Mouse (Mus musculus): ENCODE results near the gene Relb. TPM values are rescaled to one million over a fixed set of nuclear protein-coding genes. Genes with fewer than 3 reads are reported as not detected.

Relb gene
- polyA plus RNA-seq, 1 experiment, result 22.5 TPM

Other genes with a start within 250 kb of the Relb start
- gene Ercc2, start 247.4 kb downstream of the Relb start, polyA plus RNA-seq (2012; rRNA removed), result 23.8 and 24.5 TPM in 2 replicates
- 6.5 and 7.9 TPM in 2 replicates for gene Klc3, start 225.3 kb downstream of the Relb start, polyA plus RNA-seq (2012; rRNA removed)
- gene Ckm, start 224.7 kb downstream of the Relb start, polyA plus RNA-seq (2012; rRNA removed), result 417 and 477 TPM in 2 replicates
- gene Mark4, start 170.6 kb downstream of the Relb start, polyA plus RNA-seq (2012; rRNA removed), result 13.3 and 19.4 TPM in 2 replicates
- 8.4 and 10.2 TPM in 2 replicates for gene Exoc3l2, start 166.1 kb downstream of the Relb start, polyA plus RNA-seq (2012; rRNA removed)
- 6.6 and 7.4 TPM in 2 replicates for gene Bloc1s3, start 121.1 kb downstream of the Relb start, polyA plus RNA-seq (2012; rRNA removed)
- gene Trappc6a, start 121.0 kb downstream of the Relb start, polyA plus RNA-seq (2012; rRNA removed), result 58.7 and 77.3 TPM in 2 replicates
- gene Nkpd1, start 111.6 kb downstream of the Relb start, polyA plus RNA-seq (2012; rRNA removed), result 1.5 and 1.6 TPM in 2 replicates
- 61.4 and 64.8 TPM in 2 replicates for gene Ppp1r37, start 66.4 kb downstream of the Relb start, polyA plus RNA-seq (2012; rRNA removed)
- gene Zfp296, start 52.2 kb downstream of the Relb start, polyA plus RNA-seq (2012; rRNA removed), result 6.2 and 7.0 TPM in 2 replicates
- gene Gemin7, start 51.8 kb downstream of the Relb start, polyA plus RNA-seq (2012; rRNA removed), result 69.0 TPM in 2 replicates
- 68.9 and 76.5 TPM in 2 replicates for gene Clasrp, start 25.0 kb downstream of the Relb start, polyA plus RNA-seq (2012; rRNA removed)
- gene Clptm1, start 35.6 kb upstream of the Relb start, polyA plus RNA-seq (2012; rRNA removed), result 54.8 and 64.2 TPM in 2 replicates
- 0.86 and 1.1 TPM in 2 replicates for gene Apoc2, start 48.5 kb upstream of the Relb start, polyA plus RNA-seq (2012; rRNA removed)
- gene Gm44805, start 52.0 kb upstream of the Relb start, polyA plus RNA-seq (2012; rRNA removed), result not detected in 2 replicates
- gene Apoc4, start 52.0 kb upstream of the Relb start, polyA plus RNA-seq (2012; rRNA removed), result 0.19 and 0.28 TPM in 2 replicates
- 54.0 and 72.3 TPM in 2 replicates for gene Apoc1, start 63.2 kb upstream of the Relb start, polyA plus RNA-seq (2012; rRNA removed)
- 1,139 and 1,516 TPM in 2 replicates for gene Apoe, start 69.8 kb upstream of the Relb start, polyA plus RNA-seq (2012; rRNA removed)
- gene Tomm40, start 86.0 kb upstream of the Relb start, polyA plus RNA-seq (2012; rRNA removed), result 50.6 and 62.6 TPM in 2 replicates
- gene Nectin2, start 121.0 kb upstream of the Relb start, polyA plus RNA-seq (2012; rRNA removed), result 37.9 and 38.6 TPM in 2 replicates
- 171 and 177 TPM in 2 replicates for gene Bcam, start 141.6 kb upstream of the Relb start, polyA plus RNA-seq (2012; rRNA removed)
- 25.6 and 37.5 TPM in 2 replicates for gene Cblc, start 167.4 kb upstream of the Relb start, polyA plus RNA-seq (2012; rRNA removed)
- 10.8 and 10.9 TPM in 2 replicates for gene Bcl3, start 193.3 kb upstream of the Relb start, polyA plus RNA-seq (2012; rRNA removed)
- 0.08 and 0.15 TPM in 2 replicates for gene Gm19345, start 222.6 kb upstream of the Relb start, polyA plus RNA-seq (2012; rRNA removed)
- 0.12 TPM in 1 of 2 replicates, not detected in the other for gene Ceacam16, start 231.9 kb upstream of the Relb start, polyA plus RNA-seq (2012; rRNA removed)

Data from urinary bladder, adult 2 months (tissue).